10 mouse cellular contexts compared by ENCODE assay signal in the genomic region with DNA sequence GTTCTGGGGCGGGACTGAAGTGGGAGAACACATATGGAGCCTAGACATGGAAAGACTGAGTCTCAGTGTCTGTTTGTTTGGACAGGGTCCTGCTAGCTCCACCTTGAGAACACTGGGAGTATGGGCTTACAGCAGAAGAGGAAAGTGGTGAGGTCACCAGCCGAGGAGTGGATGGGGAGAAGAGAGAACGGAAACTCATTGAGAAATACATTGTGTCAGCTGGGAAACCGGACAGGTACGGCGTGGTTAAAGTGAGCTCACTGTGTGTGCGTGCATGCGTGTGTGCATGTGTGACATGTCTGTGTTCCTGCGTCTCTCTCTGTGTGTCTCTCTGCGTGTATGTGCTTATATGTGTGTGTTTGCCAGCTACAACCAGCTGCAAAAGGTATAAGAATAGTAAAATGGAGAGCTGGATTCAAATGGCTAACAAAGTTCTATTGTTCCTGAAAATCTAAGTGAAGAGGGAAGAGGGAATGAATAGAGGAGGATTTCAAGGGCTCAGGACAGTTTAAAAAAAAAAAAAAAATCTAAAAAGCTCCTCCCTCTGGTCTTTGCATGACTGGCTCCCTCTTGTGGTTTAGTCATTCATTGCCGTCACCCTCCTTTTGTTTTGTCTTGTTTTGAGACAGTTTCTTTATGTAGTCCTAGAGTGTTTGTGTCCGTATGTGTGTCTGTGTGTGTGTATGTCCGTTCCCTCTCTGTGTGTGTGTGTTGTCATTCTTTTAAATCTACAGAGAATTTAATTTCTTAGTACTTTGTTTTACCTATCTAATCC. TPM values are rescaled to one million over a fixed set of nuclear protein-coding genes. Genes with fewer than 3 reads are reported as not detected.
DNase-seq lines count a peak whose midpoint lies in the region; ATAC-seq and TF ChIP-seq lines count a peak whose summit lies in the region.
"Had no signal": no experiment of that assay in that cellular context is flagged by ENCODE, and none has a peak within 500 bp of the region (broad histone marks: within the 10 kb centered on the region; RNA-seq: fewer than 3 reads in every experiment).

No protein-coding gene starts in this region.

- no peak overlapping the region for H3K4me3 ChIP-seq in kidney, embryonic 15.5 days (replicated peaks)
- H3K4me3 ChIP-seq in ES-E14 (ENCODE audit: insufficient read depth in 1 of 2, low read depth in 1 of 2, low read length in 2 of 2, poor library complexity in 1 of 2, severe bottlenecking in 1 of 2) = no peak overlapping the region
- H3K4me3 ChIP-seq in forebrain, postnatal 0 days (ENCODE audit: low read depth, low read length) = no peak overlapping the region
- H3K4me3 ChIP-seq in midbrain, embryonic 16.5 days (ENCODE audit: low read depth, low read length) = no peak overlapping the region
- H3K4me3 ChIP-seq: embryonic facial prominence, embryonic 15.5 days; limb, embryonic 12.5 days had no signal

- H3K27me3 ChIP-seq in kidney, embryonic 15.5 days = no peaks in the 10 kb centered on the region
- no peaks in the 10 kb centered on the region for H3K27me3 ChIP-seq in forebrain, postnatal 0 days (ENCODE audit: insufficient read depth, low read length)
- no peaks in the 10 kb centered on the region for H3K27me3 ChIP-seq in midbrain, embryonic 16.5 days (ENCODE audit: control insufficient read depth, insufficient read depth, low read depth, low read length)
- H3K27me3 ChIP-seq: embryonic facial prominence, embryonic 15.5 days; limb, embryonic 12.5 days had no signal

- no peaks in the 10 kb centered on the region for H3K36me3 ChIP-seq in kidney, embryonic 15.5 days
- H3K36me3 ChIP-seq in ES-E14 (ENCODE audit: control insufficient read depth, insufficient read depth, low read length, poor library complexity, severe bottlenecking) = no peaks in the 10 kb centered on the region
- H3K36me3 ChIP-seq in forebrain, postnatal 0 days (ENCODE audit: insufficient read depth) = no peaks in the 10 kb centered on the region
- H3K36me3 ChIP-seq in midbrain, embryonic 16.5 days (ENCODE audit: control insufficient read depth, insufficient read depth, low read length) = no peaks in the 10 kb centered on the region
- H3K36me3 ChIP-seq: embryonic facial prominence, embryonic 15.5 days; limb, embryonic 12.5 days had no signal

- WGBS in kidney, embryonic 15.5 days = 67% methylated on average over 13 of the region's 13 CpGs
- WGBS in forebrain, postnatal 0 days = 62% methylated on average over 13 of the region's 13 CpGs
- 62% methylated on average over 13 of the region's 13 CpGs for WGBS in midbrain, embryonic 16.5 days

- in situ Hi-C loops in ES-E14 (cut with MboI; ENCODE audit: low sequenced_read_pairs in 2 of 2, unreplicated experiment in 2 of 2) = no loop called here

- no peak overlapping the region for H3K9ac ChIP-seq in kidney, embryonic 15.5 days
- no peak overlapping the region for H3K9ac ChIP-seq in ES-E14 (ENCODE audit: insufficient read depth, low read depth, low read length, poor library complexity, severe bottlenecking)
- H3K9ac ChIP-seq in forebrain, postnatal 0 days = no peak overlapping the region
- H3K9ac ChIP-seq in midbrain, embryonic 16.5 days (ENCODE audit: low read depth, low read length) = no peak overlapping the region
- H3K9ac ChIP-seq: embryonic facial prominence, embryonic 15.5 days; limb, embryonic 12.5 days had no signal

- no peak for ATAC-seq in kidney, embryonic 15.5 days (replicated peaks; ENCODE audit: low FRiP score)
- no peak for ATAC-seq in forebrain, postnatal 0 days
- ATAC-seq in midbrain, embryonic 16.5 days = peak; percentile 62; the same call in 1 of the 2 replicates

- DNase-seq in kidney, adult 11 months = peak; percentile 44
- no peak for DNase-seq in ES-E14 (ENCODE audit: low read depth, low spot score)
- DNase-seq in cerebellum, adult 8-10 months = peak; percentile 59
- peak; percentile 75 for DNase-seq in forebrain, postnatal 0 days
- DNase-seq in left cerebral cortex, postnatal 14 days (ENCODE audit: low spot score in 2 of 2) = peak; percentile 65 to 70
- no peak for DNase-seq in c-Kit-positive CD71-positive TER-119-positive erythroid progenitor cells, embryonic 14.5 days (ENCODE audit: low spot score)

- H3K27ac ChIP-seq in kidney, embryonic 15.5 days = no peak overlapping the region
- H3K27ac ChIP-seq in ES-E14 (ENCODE audit: insufficient read depth, low read depth, low read length, poor library complexity, severe bottlenecking) = no peak overlapping the region
- no peak overlapping the region for H3K27ac ChIP-seq in forebrain, postnatal 0 days (ENCODE audit: low read depth, low read length)
- no peak overlapping the region for H3K27ac ChIP-seq in midbrain, embryonic 16.5 days (ENCODE audit: low read length)
- H3K27ac ChIP-seq: embryonic facial prominence, embryonic 15.5 days; limb, embryonic 12.5 days had no signal

- H3K4me1 ChIP-seq in kidney, embryonic 15.5 days = 0 out of 2 replicates have a peak, but pooled peaks cover 2% of the 10 kb centered on the region
- peaks cover 0 to 2% of the 10 kb centered on the region in 2 experiments; a peak in 1 of 4 replicates for H3K4me1 ChIP-seq in ES-E14 (ENCODE audit: control insufficient read depth in 2 of 2, insufficient read depth in 2 of 2, low read length in 2 of 2, poor library complexity in 1 of 2)
- no peaks in the 10 kb centered on the region for H3K4me1 ChIP-seq in forebrain, postnatal 0 days (ENCODE audit: insufficient read depth)
- H3K4me1 ChIP-seq in midbrain, embryonic 16.5 days (ENCODE audit: control insufficient read depth, insufficient read depth, low read length) = no peaks in the 10 kb centered on the region
- H3K4me1 ChIP-seq: embryonic facial prominence, embryonic 15.5 days; limb, embryonic 12.5 days had no signal

- peak; percentile 76 for TF ChIP-seq CTCF in forebrain, postnatal 0 days (IDR thresholded peaks at IDR 0.05; ENCODE audit: low read depth)

- no peaks in the 10 kb centered on the region for H3K9me3 ChIP-seq in kidney, embryonic 15.5 days (replicated peaks)
- H3K9me3 ChIP-seq in ES-E14 (ENCODE audit: control insufficient read depth, insufficient read depth, low read depth, low read length) = no peaks in the 10 kb centered on the region
- no peaks in the 10 kb centered on the region for H3K9me3 ChIP-seq in forebrain, postnatal 0 days (ENCODE audit: low read length)
- H3K9me3 ChIP-seq in midbrain, embryonic 16.5 days (replicated peaks; ENCODE audit: control insufficient read depth, low read length, poor library complexity, severe bottlenecking) = no peaks in the 10 kb centered on the region
- H3K9me3 ChIP-seq: embryonic facial prominence, embryonic 15.5 days; limb, embryonic 12.5 days had no signal

- no peak overlapping the region for H3K4me2 ChIP-seq in kidney, embryonic 15.5 days
- no peak overlapping the region for H3K4me2 ChIP-seq in forebrain, postnatal 0 days (ENCODE audit: low read depth)
- no peak overlapping the region for H3K4me2 ChIP-seq in midbrain, embryonic 16.5 days (ENCODE audit: low read length)
- H3K4me2 ChIP-seq: embryonic facial prominence, embryonic 15.5 days; limb, embryonic 12.5 days had no signal

- intact Hi-C loops in left cerebral cortex, postnatal 14 days (cut with DNase I) = loop anchor here (2.0 kb wide), 1 partner anchor 18 kb away; no protein-coding TSS in a partner anchor

TF ChIP-seq in ES-E14, 5 proteins besides CTCF, POLR2A, EP300 and RAD21:
- TF ChIP-seq ZNF384 (IDR thresholded peaks at IDR 0.05; ENCODE audit: low read depth, low read length) (peak; percentile 100), CHD2 (IDR thresholded peaks at IDR 0.05; ENCODE audit: low read depth, low read length) (no peak), ZC3H11A (IDR thresholded peaks at IDR 0.05; ENCODE audit: borderline replicate concordance, low read depth, low read length) (peak; percentile 67), HCFC1 (IDR thresholded peaks at IDR 0.05; ENCODE audit: borderline replicate concordance, insufficient read depth, low read length) (no peak)

RNA-seq across cellular contexts. Expression of gene Ak4, which starts 52.0 kb away (rescaled TPM):
- 17.8 and 19.0 TPM in 2 replicates for polyA plus RNA-seq in kidney, embryonic 15.5 days (2015; fragmentation: Nextera tagmentation; extraction: Ambion mirVana)
- 46.6 and 48.1 TPM in 2 replicates for total RNA-seq in ES-E14 (2012; rRNA removed)
- 8.4 and 10.2 TPM in 2 replicates for total RNA-seq in forebrain, postnatal 0 days (2014; rRNA removed)
- 4.3 and 6.0 TPM in 2 replicates for polyA plus RNA-seq in forebrain, postnatal 0 days (2015; fragmentation: Nextera tagmentation; extraction: Ambion mirVana)
- 10 to 100 TPM; 25.3 to 27.9 TPM for total RNA-seq in left cerebral cortex, postnatal 14 days (2021)
- polyA plus RNA-seq in midbrain, embryonic 16.5 days (2015; fragmentation: Nextera tagmentation; extraction: Ambion mirVana) = 9.0 and 9.2 TPM in 2 replicates

Comparison
In these comparisons a context has a peak if more than half of its experiments do, and no peak if none do; other contexts are left out.
1. DNase-seq: peak in kidney, adult 11 months (single experiment), cerebellum, adult 8-10 months (single experiment), forebrain, postnatal 0 days (single experiment) and left cerebral cortex, postnatal 14 days (2 of 2); none in ES-E14 (single experiment) and c-Kit-positive CD71-positive TER-119-positive erythroid progenitor cells, embryonic 14.5 days (single experiment).